Mouse (Mus musculus) urinary bladder, postnatal 10 days (tissue): ENCODE measurements around the gene Wdhd1.

Experiments used
- DNase-seq: peaks from one replicate; pipeline ENCODE4 v3.0.0; 2022; ENCODE audit warnings: low spot score

Wdhd1 gene

DNA sequence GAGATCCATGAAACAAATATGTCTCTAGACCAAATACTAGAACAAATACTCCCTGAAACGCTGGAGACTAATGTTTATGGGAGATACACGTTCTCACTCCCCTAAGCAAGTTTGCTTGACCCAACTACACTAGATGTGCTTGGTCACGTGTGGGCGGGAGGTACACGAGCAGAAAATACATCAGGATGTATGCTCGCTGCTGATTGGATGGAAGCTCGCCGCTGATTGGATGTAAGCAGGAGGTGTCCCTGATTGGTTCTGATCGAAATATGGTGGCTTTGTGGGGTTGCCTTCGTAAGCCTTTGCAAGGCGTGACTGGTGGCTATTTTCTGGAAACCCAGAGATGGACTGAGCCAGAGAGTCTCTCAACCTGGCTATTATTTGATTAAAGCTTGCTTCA is 55.1 kb downstream of the Wdhd1 start:
- no peak for DNase-seq

DNA sequence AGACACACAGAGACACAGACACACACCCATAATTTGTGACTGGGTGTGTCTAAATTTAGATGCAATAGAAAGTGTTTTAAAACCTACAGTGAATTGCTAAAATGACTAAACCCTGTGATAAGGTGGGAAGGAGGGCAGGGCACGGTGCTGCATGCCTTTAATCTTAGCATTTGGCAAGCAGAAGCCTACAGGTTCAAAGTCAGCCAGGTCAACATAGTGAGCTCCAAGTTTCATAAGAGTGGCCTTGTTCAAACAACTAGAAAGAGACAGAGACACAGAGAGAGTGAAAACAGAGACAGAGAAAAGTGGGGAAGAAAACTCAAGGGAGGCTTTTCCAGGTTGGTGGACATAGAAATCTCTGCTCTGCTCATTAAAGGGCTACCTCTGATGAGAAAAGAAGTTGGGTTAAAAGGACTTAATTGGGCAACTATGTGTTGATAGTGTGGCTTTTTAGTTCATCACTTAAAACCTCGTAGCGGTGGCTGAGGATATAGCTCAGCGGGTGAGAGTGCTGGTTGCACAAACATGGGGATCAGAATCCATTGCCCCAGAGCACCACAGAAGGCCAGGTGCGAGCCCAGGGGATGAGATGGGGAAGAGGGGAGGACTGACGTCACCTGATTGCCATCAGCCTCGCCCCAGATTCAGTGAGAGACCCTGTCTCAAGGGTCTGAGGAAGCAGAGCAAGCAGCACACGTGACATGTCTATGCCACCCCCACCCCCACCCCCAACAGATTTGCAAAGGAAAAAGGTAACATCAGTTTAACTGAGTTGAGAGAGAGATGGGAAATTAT is 56.2 kb downstream of the Wdhd1 start:
- no peak for DNase-seq

DNA sequence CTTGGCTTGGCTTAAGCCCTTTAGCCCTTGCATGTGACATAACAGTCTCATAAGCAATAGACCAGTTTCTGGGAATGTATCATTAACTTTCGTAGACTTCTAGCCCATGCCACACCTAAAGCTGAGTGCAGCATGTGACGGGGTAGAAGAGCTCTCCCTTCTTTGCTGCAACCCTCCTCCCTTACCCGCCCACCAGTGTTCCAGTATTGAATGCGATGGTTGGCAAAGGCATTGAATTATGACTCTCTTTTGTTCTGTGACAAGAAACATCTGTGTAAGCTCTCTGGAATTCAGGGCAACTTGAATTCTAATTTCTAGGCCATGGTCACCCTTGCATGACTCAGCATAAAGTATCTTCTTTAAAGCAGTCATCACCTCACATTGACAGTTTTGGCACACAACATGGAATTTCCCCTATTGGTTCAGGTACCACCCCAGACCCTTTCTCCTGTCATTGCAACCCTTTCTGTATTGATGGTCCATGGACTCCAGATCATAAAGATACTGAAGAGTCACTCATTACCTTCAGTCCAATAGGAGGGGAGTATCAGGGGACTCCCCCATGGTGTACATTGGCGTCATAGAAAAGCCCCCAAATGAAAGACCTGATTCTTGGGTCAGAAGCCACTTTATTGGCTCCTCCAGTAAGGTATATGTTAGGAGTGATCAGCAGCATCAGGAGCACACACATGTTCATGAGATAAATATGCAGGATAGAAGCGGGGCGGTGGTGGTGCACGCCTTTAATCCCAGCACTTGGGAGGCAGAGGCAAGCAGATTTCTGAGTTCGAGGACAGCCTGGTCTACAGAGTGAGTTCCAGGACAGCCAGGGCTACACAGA is 57.7 kb downstream of the Wdhd1 start:
- DNase-seq: no peak

DNA sequence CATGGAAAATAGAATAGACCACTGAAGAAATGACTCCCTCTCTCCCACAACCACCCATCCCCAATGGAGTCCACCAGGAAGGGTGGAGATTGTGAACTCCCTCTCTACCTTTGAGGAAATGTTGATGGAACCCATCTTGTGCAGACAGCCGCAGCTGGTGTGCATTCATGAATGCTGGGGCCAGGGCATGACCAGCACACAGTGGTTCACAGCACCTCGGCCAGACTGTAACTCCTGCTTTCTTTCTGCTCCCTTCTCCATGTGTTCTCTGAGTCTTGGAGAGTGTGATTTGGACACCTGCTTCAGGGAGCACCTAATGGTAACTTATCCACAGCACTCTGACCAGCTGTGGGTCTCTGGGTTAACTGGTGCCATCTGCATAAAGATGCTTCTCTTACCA is 60.1 kb downstream of the Wdhd1 start:
- no peak for DNase-seq

DNA sequence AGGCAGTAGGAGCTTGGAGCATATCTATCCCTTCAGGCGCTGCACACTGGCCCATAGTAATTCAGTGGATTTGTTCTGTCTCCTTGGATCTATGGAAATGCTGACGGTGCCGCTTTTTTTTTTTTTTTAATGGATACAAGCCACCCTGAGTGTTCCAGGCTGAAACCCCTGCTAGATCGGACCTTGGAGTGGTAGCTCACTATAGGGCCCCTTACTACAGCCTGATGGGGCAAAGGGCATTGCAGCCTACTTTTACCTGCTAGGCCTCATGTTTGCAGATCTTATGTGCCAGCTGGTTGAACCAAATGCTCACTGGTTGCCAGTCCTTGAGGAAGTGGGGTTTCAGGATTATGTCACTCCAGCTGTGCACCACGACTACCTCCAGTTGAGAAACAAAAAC is 62.3 kb downstream of the Wdhd1 start:
- no peak for DNase-seq

DNA sequence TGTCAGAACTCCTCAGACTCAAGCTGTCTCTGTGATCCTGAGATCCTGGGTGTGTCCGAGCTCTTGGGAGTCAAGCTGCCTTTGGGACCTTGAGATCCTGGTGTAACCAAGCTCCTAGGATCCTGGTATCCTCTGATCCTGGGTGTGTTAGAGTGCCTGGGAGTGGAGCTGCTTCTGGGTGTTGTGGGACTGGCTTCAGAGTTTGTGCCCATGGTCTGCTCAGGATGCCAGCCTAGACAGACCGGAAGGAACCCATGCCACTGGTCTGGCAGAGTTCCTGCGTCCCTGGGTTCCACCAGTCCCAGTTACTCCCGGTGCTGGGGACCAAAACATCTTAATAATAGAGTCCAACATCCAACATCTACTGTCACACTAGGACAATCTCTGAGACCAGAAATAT is 63.4 kb downstream of the Wdhd1 start:
- DNase-seq: no peak

DNA sequence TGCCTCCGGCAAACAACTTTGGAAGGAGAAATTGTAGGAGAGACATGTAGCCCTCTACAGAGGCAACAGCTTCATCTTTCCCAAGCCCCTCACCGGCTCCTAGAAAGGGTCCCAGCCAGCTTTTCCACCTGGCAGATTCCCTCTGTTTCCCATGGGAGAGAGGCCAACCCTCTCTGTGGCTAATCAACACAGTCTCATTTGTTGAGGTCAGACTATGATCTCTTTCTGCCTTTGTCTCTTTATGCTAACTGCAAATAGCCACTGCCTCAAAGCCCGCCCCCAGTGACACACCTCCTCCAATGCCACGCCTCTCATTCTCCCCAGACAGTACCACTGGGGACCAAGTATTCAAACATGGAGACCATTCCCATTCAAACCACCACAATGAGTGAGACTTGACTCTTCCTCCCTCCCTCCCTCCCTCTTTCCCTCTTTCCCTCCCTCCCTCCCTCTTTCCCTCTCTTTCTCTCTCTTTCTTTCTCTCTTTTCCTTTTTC is 66.9 kb downstream of the Wdhd1 start:
- no peak for DNase-seq

DNA sequence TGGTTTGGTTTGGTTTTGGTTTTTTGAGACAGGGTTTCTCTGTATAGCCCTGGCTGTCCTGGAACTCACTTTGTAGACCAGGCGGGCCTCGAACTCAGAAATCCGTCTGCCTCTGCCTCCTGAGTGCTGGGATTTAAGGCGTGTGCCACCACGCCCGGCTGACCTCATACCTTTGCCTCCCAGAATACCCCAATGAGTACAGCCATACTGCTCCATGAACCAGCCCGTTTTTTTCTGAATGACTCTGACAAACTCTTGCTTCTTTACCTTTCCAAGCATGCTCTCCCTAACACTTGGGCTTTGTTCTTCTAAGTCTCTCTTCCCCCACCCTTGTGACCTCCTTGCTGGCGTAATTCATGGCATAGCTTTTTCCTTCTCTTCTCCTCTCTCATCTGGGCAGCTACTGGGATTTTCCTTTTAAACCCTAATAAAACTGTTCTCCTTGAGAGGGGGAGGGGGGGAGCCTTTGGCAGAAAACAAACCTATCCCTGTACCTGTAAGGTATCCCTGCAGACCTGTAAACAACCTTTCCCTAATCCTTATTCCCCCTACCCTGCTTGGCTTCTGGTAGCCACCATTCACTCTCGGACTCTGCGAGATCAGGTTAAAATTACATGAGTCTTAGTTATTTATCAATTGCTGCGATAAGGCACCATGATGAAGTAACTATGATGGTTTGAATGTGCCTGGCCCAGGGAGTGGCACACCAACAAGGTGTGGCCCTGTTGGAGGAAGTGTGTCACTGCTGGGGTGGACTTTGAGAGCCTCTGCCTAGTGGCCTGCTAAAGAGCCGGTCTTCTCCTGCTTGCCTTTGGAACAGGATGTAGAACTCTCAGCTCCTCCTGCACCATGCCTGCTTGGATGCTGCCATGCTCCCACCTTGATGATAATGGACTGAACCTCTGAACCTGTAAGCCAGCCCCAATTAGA is 67.8 kb downstream of the Wdhd1 start:
- no peak for DNase-seq

DNA sequence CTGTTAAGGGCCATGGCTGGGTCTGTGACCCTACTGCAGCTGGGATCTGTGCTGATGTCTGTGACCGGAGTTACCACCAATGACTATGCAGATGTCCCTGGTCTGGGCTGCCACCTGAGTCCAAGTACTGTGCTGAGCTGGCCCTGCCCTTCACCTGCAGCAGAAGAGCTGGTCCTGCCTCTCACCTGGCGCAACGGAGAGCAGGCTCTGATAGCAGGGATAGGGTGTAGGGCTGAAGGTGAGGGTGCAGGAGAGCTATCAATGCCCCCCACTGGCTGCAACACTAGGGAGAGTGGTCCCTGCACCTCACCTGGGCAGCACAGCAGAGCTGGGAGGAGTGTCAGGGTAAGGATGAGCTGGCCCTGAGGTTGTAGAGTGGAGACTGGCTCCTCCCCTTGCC is 70.1 kb downstream of the Wdhd1 start:
- no peak for DNase-seq

DNA sequence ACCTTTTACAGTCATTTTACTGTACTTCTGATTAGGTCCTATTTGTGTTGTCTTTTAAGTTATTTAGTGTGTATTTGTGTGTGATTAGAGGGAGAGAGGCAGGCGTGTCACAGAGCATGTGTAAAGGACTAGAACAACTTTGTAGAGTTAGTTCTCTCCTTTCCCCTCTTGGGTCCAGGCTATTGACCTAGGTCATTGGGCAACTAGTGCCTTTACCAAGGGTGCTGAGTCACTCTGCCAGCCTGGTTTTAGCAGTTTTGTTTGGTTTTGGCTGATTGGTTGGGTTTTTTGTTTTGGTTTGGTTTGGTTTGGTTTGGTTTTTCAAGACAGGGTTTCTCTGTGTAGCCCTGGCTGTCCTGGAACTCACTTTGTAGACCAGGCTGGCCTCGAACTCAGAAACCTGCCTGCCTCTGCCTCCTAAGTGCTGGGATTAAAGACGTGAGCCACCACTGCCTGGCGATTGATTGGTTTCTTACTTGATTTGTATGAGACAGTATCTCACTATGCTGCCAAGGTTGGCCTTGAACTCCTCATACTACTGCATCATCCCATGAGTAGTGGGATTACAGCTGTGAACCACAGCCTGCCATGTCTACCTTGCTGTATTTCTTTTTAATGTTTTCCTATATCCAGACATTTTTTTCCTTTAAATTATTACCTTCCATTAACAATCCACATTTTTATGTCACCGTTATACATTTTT is 71.2 kb downstream of the Wdhd1 start:
- no peak for DNase-seq

DNA sequence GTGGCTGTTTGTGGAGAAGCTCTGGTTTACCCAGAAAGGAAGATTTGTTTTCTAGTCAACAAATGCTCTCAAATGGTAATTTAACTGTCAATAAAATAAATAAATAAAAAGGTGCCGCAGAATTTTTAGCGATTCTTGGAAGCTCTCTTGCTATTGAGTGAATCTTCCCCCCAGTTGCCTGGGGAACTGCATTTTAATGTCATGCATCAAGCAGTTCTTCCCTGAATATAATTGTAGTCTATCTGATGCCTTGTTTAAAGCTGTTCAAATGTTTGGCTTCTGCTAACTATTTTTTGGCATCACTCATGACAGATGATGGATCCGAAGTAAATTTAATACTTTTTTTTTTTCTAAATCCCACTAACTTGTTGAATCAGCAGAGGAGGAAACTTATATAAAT is 79.3 kb downstream of the Wdhd1 start:
- no peak for DNase-seq

DNA sequence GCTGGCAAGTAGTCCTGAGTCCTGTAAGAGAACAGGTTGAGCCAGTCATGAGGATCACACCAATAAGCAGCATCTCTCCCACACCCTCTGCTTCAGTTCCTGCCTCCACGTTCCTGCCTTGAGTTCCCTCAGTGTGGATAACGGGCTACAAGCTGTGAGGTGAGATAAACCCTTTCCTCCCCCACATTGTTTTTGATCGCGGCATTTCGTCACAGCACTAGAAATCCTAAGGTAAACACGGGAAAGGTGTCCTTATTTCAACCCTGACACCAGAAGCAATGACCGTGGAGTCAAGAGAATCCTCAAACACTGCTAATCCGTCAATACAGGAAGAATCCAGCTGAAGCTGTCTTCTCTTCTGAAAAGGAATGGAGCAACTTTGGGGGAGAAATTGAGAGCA is 79.9 kb downstream of the Wdhd1 start:
- no peak for DNase-seq

DNA sequence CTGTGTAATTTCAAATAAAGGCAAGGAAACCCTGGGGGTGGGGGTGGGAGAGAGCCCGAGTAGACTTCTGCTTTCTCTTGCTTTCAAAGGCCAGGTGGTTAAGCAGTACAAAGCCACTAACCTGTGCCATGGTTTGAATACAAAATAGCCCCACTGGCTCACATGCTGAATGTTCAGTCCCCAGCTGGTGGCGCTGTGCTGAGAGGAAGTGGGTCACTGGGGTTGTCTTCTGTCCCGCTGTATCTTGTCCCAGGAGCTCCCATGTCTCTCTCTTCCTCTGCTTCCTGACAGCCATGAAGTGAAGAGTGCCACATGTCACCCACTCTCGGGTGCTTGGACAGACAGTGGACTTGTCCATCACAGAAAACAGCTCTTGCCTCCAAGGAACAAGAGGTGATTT is 82.6 kb downstream of the Wdhd1 start:
- DNase-seq: no peak

DNA sequence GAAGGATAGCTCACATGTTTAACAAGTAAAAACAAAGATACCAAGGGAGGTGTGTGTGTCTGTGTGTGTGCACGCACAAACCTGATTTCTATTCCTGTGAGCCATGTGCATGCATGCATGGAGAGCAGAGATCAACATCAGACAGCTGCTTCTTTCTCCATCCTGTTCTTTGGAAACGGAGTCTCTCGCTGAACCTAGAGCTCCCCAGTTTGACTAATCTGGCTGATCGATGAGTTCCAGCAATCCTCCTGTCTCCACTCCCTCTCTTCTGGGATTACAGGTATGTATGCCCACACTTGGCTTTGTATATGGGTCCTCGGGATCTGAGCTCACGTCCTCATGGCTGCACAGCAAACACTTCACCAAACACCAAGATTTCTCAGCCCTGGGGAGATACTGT is 83.2 kb downstream of the Wdhd1 start:
- DNase-seq: no peak

DNA sequence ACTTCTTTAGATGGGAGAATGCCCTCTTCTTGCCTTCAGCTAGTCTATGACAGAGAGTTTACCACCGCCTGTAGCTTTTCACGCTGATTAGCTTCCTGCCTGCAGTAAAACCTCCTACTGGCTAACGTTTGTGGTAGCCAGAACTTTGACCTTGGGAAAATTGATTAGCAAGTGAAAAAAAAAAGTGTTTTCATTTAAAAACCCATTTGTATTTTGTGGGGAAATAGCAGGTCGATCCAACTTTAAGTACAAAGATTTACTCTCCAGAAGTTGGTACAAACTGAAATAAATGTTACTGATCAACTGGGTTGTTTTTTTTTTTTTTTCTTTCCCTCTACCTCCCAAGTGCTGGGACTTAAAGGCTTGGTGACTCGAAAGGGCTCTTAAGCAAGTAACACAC is 84.8 kb downstream of the Wdhd1 start:
- DNase-seq: no peak
